Mouse (Mus musculus): Measurements from ENCODE around the gene Car6. TPM values are rescaled to one million over a fixed set of nuclear protein-coding genes. Genes with fewer than 3 reads are reported as not detected.

The Car6 gene
- total RNA-seq (2021): not detected

- no peak for DNase-seq
- intact Hi-C loops (cut with DNase I): no loop called here
These were observed at the start of gene Car6 for GRCm38 (mm10) chr4:150201232-150201631. Car6 (minus strand) TSS chr4:150201332.

- intact Hi-C loops (cut with DNase I): loop anchor here (2.0 to 10.0 kb wide), 2 partner anchors 73 to 655 kb away; no protein-coding TSS in a partner anchor
- no peak for DNase-seq
These were observed 48.7 kb upstream of the Car6 start for GRCm38 (mm10) chr4:150249731-150250270.

GRCm38 (mm10) chr4:150248917-150249316 is 47.8 kb upstream of the Car6 start:
- intact Hi-C loops (cut with DNase I): loop anchor here (2.0 to 10.0 kb wide), 2 partner anchors 72 to 656 kb away; no protein-coding TSS in a partner anchor
- no peak for DNase-seq

GRCm38 (mm10) chr4:150248009-150248408 is 46.9 kb upstream of the Car6 start:
- peak; percentile 72 to 74 for DNase-seq
- intact Hi-C loops (cut with DNase I): loop anchor here (2.0 to 10.0 kb wide), 2 partner anchors 71 to 657 kb away; no protein-coding TSS in a partner anchor

GRCm38 (mm10) chr4:150245876-150246275 is 44.7 kb upstream of the Car6 start:
- DNase-seq: no peak
- intact Hi-C loops (cut with DNase I): loop anchor here (2.0 to 10.0 kb wide), 2 partner anchors 25 to 659 kb away; no protein-coding TSS in a partner anchor

- no peak for DNase-seq
- intact Hi-C loops (cut with DNase I): loop anchor here (10.0 kb wide), 1 partner anchor 662 kb away; no protein-coding TSS in a partner anchor
These were observed 41.6 kb upstream of the Car6 start for GRCm38 (mm10) chr4:150242745-150243144.

GRCm38 (mm10) chr4:150241708-150242107 is 40.6 kb upstream of the Car6 start:
- no peak for DNase-seq
- intact Hi-C loops (cut with DNase I): loop anchor here (10.0 kb wide), 1 partner anchor 663 kb away; no protein-coding TSS in a partner anchor

- no peak for DNase-seq
- intact Hi-C loops (cut with DNase I): loop anchor here (10.0 kb wide), 1 partner anchor 664 kb away; no protein-coding TSS in a partner anchor
These were observed 39.3 kb upstream of the Car6 start for GRCm38 (mm10) chr4:150240381-150240886.

GRCm38 (mm10) chr4:150239951-150240368 is 38.8 kb upstream of the Car6 start:
- DNase-seq: peak; percentile 63 to 76
- intact Hi-C loops (cut with DNase I): loop anchor here (10.0 kb wide), 1 partner anchor 665 kb away; no protein-coding TSS in a partner anchor

GRCm38 (mm10) chr4:150239503-150239902 is 38.4 kb upstream of the Car6 start:
- intact Hi-C loops (cut with DNase I): no loop called here
- DNase-seq: no peak

GRCm38 (mm10) chr4:150239087-150239480 is 38.0 kb upstream of the Car6 start:
- intact Hi-C loops (cut with DNase I): no loop called here
- DNase-seq: no peak

GRCm38 (mm10) chr4:150238433-150239086 is 37.4 kb upstream of the Car6 start:
- intact Hi-C loops (cut with DNase I): no loop called here
- DNase-seq: peak in 1 of 2 experiments; percentile 22

- intact Hi-C loops (cut with DNase I): no loop called here
- peak in 1 of 2 experiments; percentile 26 for DNase-seq
These were observed 36.7 kb upstream of the Car6 start for GRCm38 (mm10) chr4:150237636-150238361.

GRCm38 (mm10) chr4:150236521-150237481 is 35.7 kb upstream of the Car6 start, which contains the start of gene Eno1:
Eno1 (plus strand) TSS chr4:150236721.
- intact Hi-C loops (cut with DNase I): no loop called here
- peak; percentile 97 to 99 for DNase-seq

- intact Hi-C loops (cut with DNase I): no loop called here
These were observed 34.9 kb upstream of the Car6 start for GRCm38 (mm10) chr4:150236031-150236430.

GRCm38 (mm10) chr4:150235585-150235984 is 34.5 kb upstream of the Car6 start:
- no peak for DNase-seq
- intact Hi-C loops (cut with DNase I): no loop called here

More at GRCm38 (mm10) chr4:150236031-150236430, 34.9 kb upstream of the Car6 start:
- no peak for DNase-seq

GRCm38 (mm10) chr4:150234599-150235327 is 33.6 kb upstream of the Car6 start:
- intact Hi-C loops (cut with DNase I): no loop called here
- DNase-seq: no peak

GRCm38 (mm10) chr4:150231871-150232270 is 30.7 kb upstream of the Car6 start:
- DNase-seq: no peak
- intact Hi-C loops (cut with DNase I): no loop called here
